Mouse (Mus musculus) embryonic fibroblast, embryonic 13.5 days (primary cell): ENCODE data around the gene Rnf145.

Source experiments
- CTCF ChIP-seq: IDR thresholded peaks from 2 replicates; pipeline ENCODE4 v1.5.1; 2011; ENCODE audit warnings: mild to moderate bottlenecking, control low read depth, low read length, moderate library complexity, borderline replicate concordance; ENCODE audit not compliant: insufficient read depth
- POLR2A ChIP-seq: IDR thresholded peaks from 2 replicates; pipeline ENCODE4 v1.6.1; 2011; ENCODE audit warnings: low read depth, mild to moderate bottlenecking, control low read depth, low read length, moderate library complexity

DNA sequence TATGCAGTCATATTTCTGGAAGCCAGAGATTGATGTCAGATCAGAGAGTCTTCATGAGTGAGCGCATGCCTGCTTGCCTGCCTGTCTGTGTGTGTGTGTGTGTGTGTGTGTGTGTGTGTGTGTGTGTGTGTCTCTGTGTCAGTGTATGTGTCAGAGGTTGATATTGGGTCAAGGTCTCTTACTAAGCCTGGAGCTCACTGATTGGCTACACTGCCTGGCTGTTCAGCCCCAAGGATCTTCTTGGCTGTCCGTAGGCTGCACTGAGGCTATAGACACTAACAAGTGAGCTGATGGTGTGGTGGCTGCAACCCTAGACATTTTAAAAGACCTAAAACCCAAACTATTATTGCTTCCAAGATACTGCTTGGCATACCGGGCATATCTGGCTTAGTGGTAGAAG is 39.8 kb downstream of the Rnf145 start:
- TF ChIP-seq POLR2A: no peak
- no peak for TF ChIP-seq CTCF
